Mouse (Mus musculus) embryonic facial prominence, embryonic 12.5 days (tissue): ENCODE data around the gene Gm6583. TPM values are rescaled to one million over a fixed set of nuclear protein-coding genes. Genes with fewer than 3 reads are reported as not detected.
A peak's percentile ranks its signal among the peaks of the same experiment; 100 is the strongest.

ENCODE experiments used
- ATAC-seq: fragments of 200-750 bp; cut with Nextera tagmentation; 2 replicates; pipeline ENCODE4 v1.8.0; 2017; ENCODE audit not compliant: insufficient number of reproducible peaks, insufficient read depth, low FRiP score, low TSS enrichment
- H3K27ac ChIP-seq: fragments of 300-500 bp; sonication (generic); 2 replicates; pipeline ENCODE4 v1.5.1; 2016; ENCODE audit warnings: mild to moderate bottlenecking
- H3K27me3 ChIP-seq: fragments of 300-500 bp; sonication (generic); 2 replicates; pipeline ENCODE4 v1.6.1; 2016; ENCODE audit warnings: mild to moderate bottlenecking, moderate library complexity
- H3K36me3 ChIP-seq: fragments of 300-500 bp; sonication (generic); 2 replicates; pipeline ENCODE4 v1.6.1; 2016; ENCODE audit warnings: mild to moderate bottlenecking
- H3K4me1 ChIP-seq: fragments of 300-500 bp; sonication (generic); 2 replicates; pipeline ENCODE4 v1.6.1; 2016
- H3K4me2 ChIP-seq: fragments of 300-500 bp; sonication (generic); replicated peaks from 2 replicates; pipeline ENCODE4 v1.6.1; 2016; ENCODE audit warnings: mild to moderate bottlenecking, moderate library complexity
- H3K4me3 ChIP-seq: fragments of 300-500 bp; sonication (generic); 2 replicates; pipeline ENCODE4 v1.5.1; 2016; ENCODE audit warnings: mild to moderate bottlenecking
- H3K9ac ChIP-seq: fragments of 300-500 bp; sonication (generic); 2 replicates; pipeline ENCODE4 v1.6.1; 2016; ENCODE audit warnings: mild to moderate bottlenecking, moderate library complexity
- H3K9me3 ChIP-seq: fragments of 300-500 bp; sonication (generic); 2 replicates; pipeline ENCODE4 v1.6.1; 2016; ENCODE audit warnings: mild to moderate bottlenecking, moderate library complexity
- WGBS: fragments of 180-500 bp; shearing (Covaris S2); methylation state at CpG from one replicate; pipeline ENCODE4 v1.1.7; 2016; 5-methylcytosine and 5-hydroxymethylcytosine counted together
- polyA plus RNA-seq: library from polyadenylated mRNA; unstranded; fragments of >200 nt; fragmentation: Nextera tagmentation; extraction: Ambion mirVana; gene quantifications from 2 replicates; pipeline ENCODE4 v1.2.1, GENCODE M21; 2016

Gene Gm6583
- polyA plus RNA-seq, 1 experiment from 2014 or later, result 0.41 TPM

DNA sequence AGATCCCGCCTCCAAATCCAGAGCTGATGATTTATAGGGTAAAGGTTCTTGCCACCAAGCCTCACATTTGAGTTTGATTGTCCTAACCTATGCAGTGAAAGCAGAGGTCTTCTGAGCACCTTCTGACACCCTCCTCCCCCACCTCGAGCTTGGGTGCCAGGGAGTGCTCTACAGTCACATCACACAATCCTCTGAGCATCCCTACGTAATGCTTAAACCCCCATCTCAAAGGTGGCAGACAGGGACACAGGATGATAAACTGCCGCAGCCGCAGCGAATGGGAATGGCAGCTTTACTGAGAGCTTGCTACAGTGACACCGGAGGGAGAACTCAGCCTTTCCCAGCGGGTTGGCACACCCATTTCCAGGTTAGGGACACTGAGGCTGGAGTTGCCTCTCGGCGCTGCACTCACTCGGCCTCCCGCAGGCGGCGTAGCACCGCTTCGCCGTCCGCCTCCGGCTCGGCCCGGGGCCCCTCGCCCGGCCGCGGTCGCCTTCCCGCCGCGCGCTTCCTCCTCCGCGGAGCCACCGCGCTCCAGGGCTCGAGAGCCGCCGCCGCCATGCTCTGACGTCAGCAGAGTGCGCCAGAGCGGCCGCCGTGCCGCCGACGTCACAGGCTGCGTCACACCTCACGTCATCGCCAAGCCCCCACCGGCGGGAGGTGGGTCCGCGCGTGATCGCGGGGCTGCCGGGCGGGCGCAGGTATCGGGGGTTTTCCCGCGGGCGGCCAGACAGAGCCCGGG lies 13.2 kb downstream of the Gm6583 start, which contains the start of the genes Srrd and Hps4:
Gene Srrd (minus strand): TSS at position 578 of the 742 bp plus-strand sequence.
Gene Hps4 (plus strand): TSS at position 621 of the 742 bp plus-strand sequence.
- ATAC-seq, result no peak
- 2% methylated on average over 61 of the region's 64 CpGs for WGBS
- Histone ChIP-seq H3K36me3 (peaks cover 30% of the 10 kb centered on the region), H3K4me3 (peak within 1 kb of the TSS; percentile 79), H3K4me2 (peak within 1 kb of the TSS; percentile 85), H3K27me3 (no peaks in the 10 kb centered on the region), H3K9me3 (no peaks in the 10 kb centered on the region), H3K27ac (peak within 1 kb of the TSS; percentile 51; the same call in 1 of the 2 replicates), H3K9ac (peak within 1 kb of the TSS; percentile 82), H3K4me1 (peaks cover 23% of the 10 kb centered on the region)

GRCm38 (mm10) chr5:112339215-112339614 lies 16.6 kb downstream of the Gm6583 start:
- WGBS, result 71% methylated on average over 7 of the region's 7 CpGs
- no peak for ATAC-seq

DNA sequence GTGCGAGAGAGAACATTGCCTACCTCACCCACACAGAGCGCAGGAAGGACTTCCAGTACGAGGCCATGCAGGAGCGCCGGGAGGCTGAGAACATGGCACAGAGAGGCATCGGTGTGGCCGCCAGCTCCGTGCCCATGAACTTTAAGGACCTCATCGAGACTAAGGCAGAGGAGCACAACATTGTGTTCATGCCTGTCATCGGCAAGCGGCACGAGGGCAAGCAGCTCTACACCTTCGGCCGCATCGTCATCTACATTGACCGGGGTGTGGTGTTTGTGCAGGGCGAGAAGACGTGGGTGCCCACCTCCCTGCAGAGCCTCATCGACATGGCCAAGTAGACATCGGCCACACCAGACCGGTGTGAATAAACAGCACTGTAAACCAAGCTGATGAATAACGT lies 18.8 kb downstream of the Gm6583 start:
- Histone ChIP-seq H3K4me1 (peaks cover 7% of the 10 kb centered on the region), H3K9ac (no peak overlapping the region), H3K9me3 (no peaks in the 10 kb centered on the region), H3K27ac (no peak overlapping the region), H3K4me2 (no peak overlapping the region), H3K27me3 (no peaks in the 10 kb centered on the region), H3K36me3 (peaks cover 76% of the 10 kb centered on the region), H3K4me3 (no peak overlapping the region)
- no peak for ATAC-seq
- 94% methylated on average over 22 of the region's 22 CpGs for WGBS

More at GRCm38 (mm10) chr5:112339215-112339614, 16.6 kb downstream of the Gm6583 start:
- Histone ChIP-seq H3K36me3 (peaks cover 54% of the 10 kb centered on the region), H3K9ac (no peak overlapping the region), H3K9me3 (no peaks in the 10 kb centered on the region), H3K27me3 (no peaks in the 10 kb centered on the region), H3K4me1 (peaks cover 18% of the 10 kb centered on the region), H3K4me2 (no peak overlapping the region), H3K4me3 (no peak overlapping the region), H3K27ac (no peak overlapping the region)

DNA sequence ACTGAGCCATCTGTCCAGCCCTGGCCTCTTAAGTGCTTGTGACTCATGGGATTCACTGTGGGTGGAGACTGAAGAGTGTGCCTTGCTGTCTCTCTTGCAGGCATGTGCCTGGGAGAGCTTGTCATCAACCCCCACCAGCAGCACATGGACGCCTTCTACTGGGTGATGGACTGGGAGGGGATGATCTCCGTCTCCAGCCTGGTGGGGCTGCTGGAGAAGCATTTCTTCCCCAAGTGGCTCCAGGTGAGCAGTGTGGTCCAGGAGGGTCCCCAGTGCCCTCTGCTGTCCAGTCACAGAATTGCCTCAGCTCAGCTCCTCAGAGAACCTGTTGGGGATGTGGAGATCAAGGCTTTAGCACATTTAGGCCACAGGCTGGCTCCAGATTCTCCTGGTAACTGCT lies 20.4 kb downstream of the Gm6583 start:
- H3K36me3 ChIP-seq, result peaks cover 91% of the 10 kb centered on the region
- no peak overlapping the region for H3K4me2 ChIP-seq
- H3K4me3 ChIP-seq, result no peak overlapping the region
- no peak for ATAC-seq
- no peaks in the 10 kb centered on the region for H3K27me3 ChIP-seq
- no peak overlapping the region for H3K27ac ChIP-seq
- 33% methylated on average over 2 of the region's 2 CpGs for WGBS
- H3K9me3 ChIP-seq, result no peaks in the 10 kb centered on the region
- no peaks in the 10 kb centered on the region for H3K4me1 ChIP-seq
- H3K9ac ChIP-seq, result no peak overlapping the region

DNA sequence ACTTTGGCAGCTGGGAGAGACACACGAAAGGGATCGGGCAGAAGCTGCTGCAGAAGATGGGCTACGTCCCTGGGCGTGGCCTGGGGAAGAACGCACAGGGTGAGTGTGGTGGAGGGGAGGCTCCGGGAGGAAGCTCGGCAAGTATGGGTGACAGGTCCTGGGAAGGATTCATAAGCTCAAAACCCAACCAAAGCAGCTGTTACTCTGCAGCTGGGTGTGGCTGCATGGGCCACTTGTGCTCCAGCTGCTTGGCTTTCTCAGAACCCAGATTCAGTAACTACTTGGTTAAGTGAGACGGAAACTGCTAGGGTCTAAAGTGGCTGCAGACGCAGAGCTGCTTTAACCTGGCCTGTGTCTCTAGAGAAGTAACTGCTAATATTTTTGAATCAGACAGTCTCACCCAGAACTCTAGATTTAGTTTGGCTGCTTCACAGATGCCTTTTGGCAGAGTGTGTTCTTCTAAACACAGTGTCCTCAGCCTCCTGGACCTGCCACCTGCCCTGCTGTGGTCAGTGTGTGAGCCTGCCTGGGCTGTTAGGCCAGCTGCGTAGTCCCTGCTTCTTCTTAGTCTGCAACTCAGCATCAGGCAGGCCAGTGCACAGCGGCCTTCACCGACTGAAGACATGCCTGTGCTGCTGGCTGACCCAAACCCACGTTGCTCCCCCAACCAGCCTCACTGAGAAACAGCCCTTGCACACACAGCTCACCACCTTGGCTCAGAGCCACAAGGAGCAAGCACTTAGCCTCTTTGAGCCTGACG lies 25.8 kb downstream of the Gm6583 start:
- Histone ChIP-seq H3K27ac (no peak overlapping the region), H3K9me3 (no peaks in the 10 kb centered on the region), H3K4me2 (no peak overlapping the region), H3K27me3 (no peaks in the 10 kb centered on the region), H3K4me1 (peaks cover 15% of the 10 kb centered on the region), H3K36me3 (peaks cover 72% of the 10 kb centered on the region), H3K9ac (no peak overlapping the region), H3K4me3 (no peak overlapping the region)
- no peak for ATAC-seq
- 90% methylated on average over 14 of the region's 14 CpGs for WGBS

DNA sequence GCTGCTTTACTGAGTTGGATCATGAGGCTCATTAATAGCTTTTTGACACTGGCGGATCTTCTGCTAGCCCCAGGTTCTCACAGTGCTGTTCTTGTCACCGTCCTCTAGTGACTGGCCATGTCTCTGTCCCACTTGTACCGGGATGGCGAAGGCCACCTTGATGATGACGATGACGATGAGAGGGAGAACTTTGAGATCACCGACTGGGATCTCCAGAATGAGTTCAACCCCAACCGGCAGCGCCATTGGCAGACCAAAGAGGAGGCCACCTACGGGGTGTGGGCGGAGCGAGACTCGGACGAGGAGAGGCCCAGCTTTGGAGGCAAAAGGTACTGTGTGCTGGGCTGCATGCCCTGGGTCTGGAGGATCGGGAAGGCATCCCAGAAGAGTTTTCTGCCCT lies 28.0 kb downstream of the Gm6583 start:
- no peak overlapping the region for H3K4me3 ChIP-seq
- no peak overlapping the region for H3K4me2 ChIP-seq
- no peak overlapping the region for H3K9ac ChIP-seq
- no peaks in the 10 kb centered on the region for H3K27me3 ChIP-seq
- no peak for ATAC-seq
- peaks cover 15% of the 10 kb centered on the region for H3K4me1 ChIP-seq
- H3K36me3 ChIP-seq, result peaks cover 50% of the 10 kb centered on the region
- 93% methylated on average over 15 of the region's 15 CpGs for WGBS
- H3K27ac ChIP-seq, result no peak overlapping the region
- H3K9me3 ChIP-seq, result no peaks in the 10 kb centered on the region

DNA sequence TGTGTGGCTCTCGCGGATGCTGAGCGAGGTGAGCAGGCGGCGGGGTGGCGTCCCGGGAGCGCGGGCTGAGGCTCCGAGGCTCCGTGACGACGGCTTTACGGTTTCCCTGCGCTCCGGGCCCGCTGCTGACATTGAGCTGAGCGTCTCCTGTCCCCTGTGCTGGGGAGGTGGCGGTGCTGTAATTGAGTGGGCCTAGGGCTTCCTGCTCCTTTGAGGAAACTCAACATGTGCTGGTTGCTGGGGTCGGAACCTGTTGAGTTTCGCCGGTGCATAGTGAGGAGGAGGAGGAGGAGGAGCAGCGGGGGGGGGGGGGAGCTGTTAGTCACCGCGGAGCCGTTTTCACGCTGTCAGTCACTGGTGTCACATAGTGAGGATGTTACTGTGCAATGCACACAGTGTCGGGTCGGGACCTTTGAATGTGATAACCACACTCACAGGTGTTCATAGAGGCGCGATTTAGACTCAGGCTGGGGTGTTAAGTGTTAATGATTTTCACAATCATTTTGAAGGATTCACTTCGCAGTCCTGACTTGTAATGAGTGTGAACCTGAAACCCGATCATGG lies 29.3 kb downstream of the Gm6583 start:
- H3K27me3 ChIP-seq, result no peaks in the 10 kb centered on the region
- no peaks in the 10 kb centered on the region for H3K9me3 ChIP-seq
- H3K4me3 ChIP-seq, result peak overlapping the region; percentile 99
- H3K9ac ChIP-seq, result peak overlapping the region; percentile 76
- WGBS, result 1% methylated on average over 32 of the region's 33 CpGs
- peaks cover 15% of the 10 kb centered on the region for H3K4me1 ChIP-seq
- peak; percentile 66 for ATAC-seq
- H3K36me3 ChIP-seq, result peaks cover 37% of the 10 kb centered on the region
- H3K4me2 ChIP-seq, result peak overlapping the region; percentile 65
- 0 out of 2 replicates have a peak overlapping the region, but pooled peaks have one; percentile 65 for H3K27ac ChIP-seq

DNA sequence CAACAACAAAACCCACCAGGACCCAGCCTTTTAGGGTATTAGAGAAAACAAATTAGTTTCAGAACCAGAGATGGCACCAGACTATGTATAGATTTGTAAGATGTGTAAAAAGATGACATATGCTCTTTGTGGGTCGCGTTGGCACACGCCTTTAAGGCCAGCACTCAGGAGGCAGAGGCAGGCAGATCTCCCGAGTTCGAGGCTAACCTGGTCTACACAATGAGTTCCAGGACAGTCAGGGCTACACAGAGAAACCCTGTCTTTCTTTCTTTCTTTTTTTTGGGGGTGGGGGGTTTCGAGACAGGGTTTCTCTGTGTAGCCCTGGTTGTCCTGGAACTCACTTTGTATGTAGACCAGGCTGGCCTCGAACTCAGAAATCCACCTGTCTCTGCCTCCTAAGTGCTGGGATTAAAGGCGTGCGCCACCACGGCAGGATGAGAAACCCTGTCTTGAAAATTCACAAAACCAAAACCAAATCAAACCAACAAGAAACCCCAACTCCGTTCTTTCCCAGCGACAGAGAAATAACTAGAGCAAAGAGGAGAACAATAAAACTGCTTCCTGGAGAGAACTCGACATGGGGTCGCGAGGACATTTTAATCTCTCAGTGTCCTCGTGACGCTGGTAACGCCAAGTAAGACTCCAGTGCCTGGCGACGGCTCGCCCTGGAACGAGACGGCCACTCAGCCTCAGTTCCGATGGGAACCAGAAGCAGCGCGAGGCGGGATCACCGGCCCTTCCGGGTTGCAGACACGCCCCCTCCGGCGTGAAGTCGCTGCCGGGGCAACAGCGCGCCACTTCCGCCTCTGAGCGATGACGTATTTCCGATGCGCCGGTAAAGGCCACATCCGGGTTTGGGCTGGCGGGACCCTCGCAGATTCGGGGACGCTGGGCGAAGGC lies 30.0 kb downstream of the Gm6583 start, which contains the start of gene Tfip11:
Gene Tfip11 (plus strand): TSS at position 813 of the 900 bp plus-strand sequence.
- 8% methylated on average over 48 of the region's 48 CpGs for WGBS
- Histone ChIP-seq H3K4me3 (peak within 1 kb of the TSS; percentile 99), H3K4me1 (peaks cover 15% of the 10 kb centered on the region), H3K9me3 (no peaks in the 10 kb centered on the region), H3K27me3 (no peaks in the 10 kb centered on the region), H3K9ac (peak within 1 kb of the TSS; percentile 76), H3K4me2 (peak within 1 kb of the TSS; percentile 65), H3K36me3 (peaks cover 30% of the 10 kb centered on the region), H3K27ac (peak within 1 kb of the TSS; percentile 65; the same call in 1 of the 2 replicates)
- ATAC-seq, result peak; percentile 79

DNA sequence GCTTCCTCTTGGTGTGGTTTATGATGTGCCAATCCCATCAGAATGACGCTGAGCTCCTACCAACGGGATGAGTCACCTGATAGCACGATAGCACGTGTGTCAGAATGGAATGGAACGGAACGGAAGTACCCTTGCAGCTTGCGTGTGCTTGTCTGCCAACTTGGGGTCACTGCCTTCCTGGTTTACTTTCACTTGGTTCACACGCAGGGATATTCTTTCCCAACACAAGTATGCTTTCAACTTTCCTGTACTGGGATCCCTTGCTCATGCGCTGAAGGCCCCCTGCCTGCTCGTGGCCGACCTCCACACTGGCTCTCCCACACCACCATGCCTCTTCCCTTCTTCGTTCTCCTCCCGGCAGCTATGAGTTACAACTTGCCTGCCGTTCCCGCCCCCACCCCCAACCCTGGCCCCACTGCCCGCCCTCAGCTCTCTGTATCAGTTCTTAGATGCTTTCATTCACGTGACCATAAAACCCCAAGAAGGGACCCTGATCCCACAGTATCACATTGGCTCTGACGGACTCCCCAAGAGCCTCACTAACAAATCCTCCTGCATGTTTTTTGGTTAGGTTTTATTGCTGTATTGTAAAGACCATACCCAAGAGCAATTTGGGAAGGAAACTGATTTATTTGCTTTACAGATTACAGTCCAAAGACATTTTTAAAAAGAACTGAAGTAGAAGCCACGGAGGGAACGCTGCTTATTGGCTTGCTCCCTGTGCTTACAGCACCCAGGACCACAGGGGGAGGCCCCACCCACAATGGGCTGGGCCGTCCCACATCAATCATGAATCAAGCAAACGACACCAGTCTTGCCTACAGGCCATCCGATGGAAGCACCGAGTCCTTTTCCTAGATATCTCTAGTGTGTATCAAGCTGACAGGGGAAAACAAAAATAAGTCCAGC lies 30.9 kb downstream of the Gm6583 start:
- Histone ChIP-seq H3K36me3 (peaks cover 21% of the 10 kb centered on the region), H3K4me1 (peaks cover 15% of the 10 kb centered on the region), H3K27me3 (no peaks in the 10 kb centered on the region), H3K9me3 (no peaks in the 10 kb centered on the region), H3K4me3 (peak overlapping the region; percentile 99; the same call in 1 of the 2 replicates), H3K4me2 (peak overlapping the region; percentile 65), H3K9ac (no peak overlapping the region), H3K27ac (no peak overlapping the region)
- ATAC-seq, result no peak; the same call in 1 of the 2 replicates
- 28% methylated on average over 24 of the region's 24 CpGs for WGBS

DNA sequence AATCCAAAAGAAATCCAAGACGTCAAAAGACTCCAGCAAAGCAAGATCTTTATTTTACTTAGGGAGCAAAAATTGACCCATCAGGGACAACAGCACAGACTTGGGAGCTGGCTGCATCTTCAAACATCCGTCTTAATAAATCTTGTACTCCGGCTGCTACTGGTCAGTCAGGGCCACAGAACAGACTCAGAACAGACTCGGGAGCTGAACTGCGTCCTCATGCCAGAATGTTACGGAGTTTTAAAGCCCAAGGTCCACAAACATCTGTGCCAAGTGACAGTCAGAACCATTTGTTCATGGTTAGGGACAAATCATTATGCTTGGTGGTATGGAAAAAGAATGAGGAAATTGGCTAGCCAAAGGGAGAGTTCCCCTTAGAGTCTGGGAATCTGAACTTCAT lies 32.6 kb downstream of the Gm6583 start:
- Histone ChIP-seq H3K27ac (no peak overlapping the region), H3K4me3 (no peak overlapping the region), H3K9me3 (no peaks in the 10 kb centered on the region), H3K9ac (no peak overlapping the region), H3K4me2 (no peak overlapping the region), H3K4me1 (peaks cover 15% of the 10 kb centered on the region), H3K36me3 (0 out of 2 replicates have a peak, but pooled peaks cover 6% of the 10 kb centered on the region), H3K27me3 (no peaks in the 10 kb centered on the region)
- 87% methylated on average over 6 of the region's 6 CpGs for WGBS
- no peak for ATAC-seq
